Mouse (Mus musculus) ES-Bruce4 (cell line): Measurements from ENCODE around the gene Cryzl1. TPM values are rescaled to one million over a fixed set of nuclear protein-coding genes. Genes with fewer than 3 reads are reported as not detected.
A peak's percentile ranks its signal among the peaks of the same experiment; 100 is the strongest.

Experiments
- H3K27ac ChIP-seq: 2 replicates; pipeline ENCODE4 v1.5.1; 2012; ENCODE audit warnings: low read length, inconsistent platforms; ENCODE audit not compliant: insufficient read depth
- H3K27me3 ChIP-seq: 2 replicates; pipeline ENCODE4 v1.6.1; 2012; ENCODE audit warnings: mild to moderate bottlenecking, low read length, inconsistent platforms; ENCODE audit not compliant: control insufficient read depth, poor library complexity, insufficient read depth, severe bottlenecking
- H3K36me3 ChIP-seq: 2 replicates; pipeline ENCODE4 v1.6.1; 2012; ENCODE audit warnings: inconsistent platforms, mild to moderate bottlenecking, low read length, moderate library complexity; ENCODE audit not compliant: control insufficient read depth, poor library complexity, insufficient read depth, severe bottlenecking
- H3K4me1 ChIP-seq: one replicate; pipeline ENCODE4 v1.8.1; 2011; ENCODE audit warnings: low read length; ENCODE audit not compliant: control insufficient read depth, insufficient read depth
- H3K4me3 ChIP-seq: 2 replicates; pipeline ENCODE4 v1.5.1; 2011; ENCODE audit warnings: low read depth, mild to moderate bottlenecking, low read length
- H3K9ac ChIP-seq: 2 replicates; pipeline ENCODE4 v1.6.1; 2012; ENCODE audit warnings: low read depth, mild to moderate bottlenecking, inconsistent platforms; ENCODE audit not compliant: poor library complexity, severe bottlenecking
- H3K9me3 ChIP-seq: replicated peaks from 2 replicates; pipeline ENCODE4 v1.6.1; 2012; ENCODE audit warnings: mild to moderate bottlenecking, low read length, inconsistent platforms; ENCODE audit not compliant: control insufficient read depth, poor library complexity, insufficient read depth, severe bottlenecking
- CTCF ChIP-seq: IDR thresholded peaks from one replicate; pipeline ENCODE4 v1.8.1; 2011; ENCODE audit warnings: low read depth, low read length
- EP300 ChIP-seq: IDR thresholded peaks from 2 replicates; pipeline ENCODE4 v1.6.1; 2011; ENCODE audit warnings: low read depth, low read length; ENCODE audit not compliant: insufficient read depth
- POLR2A ChIP-seq: IDR thresholded peaks from one replicate; pipeline ENCODE4 v1.8.1; 2011; ENCODE audit warnings: low read length; ENCODE audit not compliant: insufficient read depth
- polyA plus RNA-seq: library from polyadenylated mRNA; stranded (reverse); fragments of >200 nt; gene quantifications from 2 replicates; pipeline ENCODE4 v1.2.4, GENCODE M21; 2011; ENCODE audit warnings: low read depth; ENCODE audit not compliant: missing spikeins, insufficient read depth, insufficient read length

The Cryzl1 gene
- polyA plus RNA-seq, 1 experiment: 60.0 TPM

DNA sequence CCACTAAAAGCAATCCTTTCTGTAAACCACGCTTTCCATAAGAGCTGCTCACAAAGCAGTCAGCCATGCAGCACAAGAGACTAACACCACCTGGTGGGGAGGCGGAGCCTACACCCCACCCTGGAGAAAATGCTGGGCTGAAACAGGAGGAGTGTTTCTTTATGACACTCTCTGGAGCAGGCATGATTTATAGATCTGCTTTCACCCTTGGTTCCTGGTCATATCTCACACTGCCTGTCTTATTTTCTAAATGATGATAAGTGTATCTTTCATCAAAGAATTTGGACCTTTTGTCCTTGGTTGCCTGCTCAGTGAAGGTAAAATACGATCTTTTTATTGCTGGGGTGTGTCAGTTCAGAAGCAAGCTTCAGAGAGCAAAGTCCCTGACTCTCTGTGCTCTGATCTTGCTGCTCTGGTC lies 26.0 kb downstream of the Cryzl1 start:
- Histone ChIP-seq H3K27ac (no peak overlapping the region), H3K4me1 (no peaks in the 10 kb centered on the region), H3K36me3 (peaks cover 14% of the 10 kb centered on the region), H3K9ac (no peak overlapping the region), H3K27me3 (no peaks in the 10 kb centered on the region), H3K9me3 (no peaks in the 10 kb centered on the region), H3K4me3 (no peak overlapping the region)
- no peak for TF ChIP-seq CTCF
- no peak for TF ChIP-seq EP300
- no peak for TF ChIP-seq POLR2A

DNA sequence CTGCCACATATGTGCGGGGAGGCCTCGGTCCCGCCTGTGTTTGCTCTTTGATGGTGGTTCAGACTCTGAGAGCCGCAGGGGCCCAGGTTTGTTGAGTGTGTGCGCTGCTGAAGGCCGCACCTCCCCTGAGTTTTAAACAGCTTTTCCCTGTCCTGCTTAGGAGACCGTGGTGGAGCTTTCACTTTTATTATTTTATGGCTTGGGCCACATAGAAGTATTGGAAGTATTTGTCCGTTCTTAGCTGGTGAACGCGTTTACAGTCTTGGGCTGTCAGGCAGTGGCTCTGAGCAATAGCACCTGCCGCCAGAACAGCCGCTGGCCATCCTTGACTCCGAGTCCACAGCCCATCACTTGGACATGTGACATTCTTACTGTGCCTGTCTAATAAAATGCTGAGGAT lies 26.9 kb downstream of the Cryzl1 start:
- Histone ChIP-seq H3K4me1 (no peaks in the 10 kb centered on the region), H3K27me3 (no peaks in the 10 kb centered on the region), H3K9ac (no peak overlapping the region), H3K9me3 (no peaks in the 10 kb centered on the region), H3K36me3 (peaks cover 8% of the 10 kb centered on the region), H3K27ac (no peak overlapping the region), H3K4me3 (no peak overlapping the region)
- TF ChIP-seq CTCF (no peak), POLR2A (no peak)

GRCm38 (mm10) chr16:91698995-91699394 lies 29.8 kb downstream of the Cryzl1 start:
- TF ChIP-seq CTCF: no peak
- no peak for TF ChIP-seq EP300

GRCm38 (mm10) chr16:91695108-91695755 lies 33.5 kb downstream of the Cryzl1 start:
- no peak overlapping the region for H3K9ac ChIP-seq
- no peak for TF ChIP-seq EP300
- TF ChIP-seq CTCF: no peak
- no peak for TF ChIP-seq POLR2A
- no peak overlapping the region for H3K4me3 ChIP-seq
- H3K4me1 ChIP-seq: no peaks in the 10 kb centered on the region
- no peak overlapping the region for H3K27ac ChIP-seq
- no peaks in the 10 kb centered on the region for H3K9me3 ChIP-seq
- peaks cover 8% of the 10 kb centered on the region for H3K36me3 ChIP-seq
- no peaks in the 10 kb centered on the region for H3K27me3 ChIP-seq

More at GRCm38 (mm10) chr16:91698995-91699394, 29.8 kb downstream of the Cryzl1 start:
- Histone ChIP-seq H3K9me3 (no peaks in the 10 kb centered on the region), H3K36me3 (peaks cover 8% of the 10 kb centered on the region), H3K27ac (no peak overlapping the region), H3K4me3 (no peak overlapping the region), H3K4me1 (no peaks in the 10 kb centered on the region), H3K9ac (no peak overlapping the region), H3K27me3 (no peaks in the 10 kb centered on the region)

DNA sequence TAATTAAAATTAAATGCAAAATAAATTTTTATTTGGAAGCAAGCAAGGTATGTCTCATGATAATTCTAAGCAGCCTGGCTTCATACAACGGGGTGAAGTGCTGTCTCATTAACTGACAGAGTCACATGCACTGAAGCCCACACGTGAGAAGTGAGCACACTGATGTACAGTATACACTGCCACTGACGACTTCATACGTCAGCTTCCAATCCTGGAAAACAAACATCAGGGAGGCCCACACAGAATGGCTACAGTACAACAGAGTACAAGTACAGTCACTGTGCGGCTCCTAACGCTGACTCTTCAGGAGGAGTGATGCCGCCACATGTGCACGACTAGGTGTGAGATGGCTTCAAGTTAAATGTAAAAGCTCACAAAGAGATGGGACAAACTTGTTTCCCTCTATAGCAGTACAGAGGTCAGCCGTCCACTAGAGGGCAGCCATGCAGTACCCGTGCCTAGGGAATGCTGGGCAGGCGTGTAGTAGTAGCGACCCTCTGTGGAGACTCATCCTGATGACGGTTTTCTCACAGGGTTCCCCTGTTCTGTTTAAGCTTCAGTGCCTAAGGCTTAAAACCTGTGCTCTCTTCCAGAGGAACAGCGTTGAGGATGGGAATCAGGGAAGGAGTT lies 34.2 kb downstream of the Cryzl1 start:
- Histone ChIP-seq H3K4me3 (no peak overlapping the region), H3K9ac (no peak overlapping the region), H3K36me3 (peaks cover 8% of the 10 kb centered on the region), H3K9me3 (no peaks in the 10 kb centered on the region), H3K27me3 (no peaks in the 10 kb centered on the region), H3K4me1 (peaks cover 2% of the 10 kb centered on the region), H3K27ac (no peak overlapping the region)
- TF ChIP-seq EP300 (no peak), CTCF (peak; percentile 99)

DNA sequence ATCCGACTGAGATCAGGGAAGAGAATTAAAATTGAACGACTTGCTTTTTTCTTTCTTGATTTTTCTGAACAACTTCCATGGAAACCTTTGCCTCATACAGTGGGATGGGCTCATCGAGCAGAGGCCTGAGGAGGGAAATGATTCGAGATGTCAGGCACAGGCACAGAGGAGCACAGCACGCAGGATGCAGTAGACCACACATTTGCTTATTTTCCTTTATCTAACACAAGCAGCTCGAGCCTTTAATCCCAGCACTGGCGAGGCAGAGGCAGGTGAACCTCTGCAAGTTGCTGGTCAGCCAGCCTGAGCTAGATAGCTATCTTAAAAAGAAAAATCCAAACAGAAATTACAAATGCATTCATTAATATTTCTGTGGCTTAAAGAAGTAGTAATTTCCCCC lies 39.0 kb downstream of the Cryzl1 start:
- Histone ChIP-seq H3K4me3 (no peak overlapping the region), H3K27ac (no peak overlapping the region), H3K27me3 (no peaks in the 10 kb centered on the region), H3K4me1 (peaks cover 2% of the 10 kb centered on the region), H3K36me3 (peaks cover 6% of the 10 kb centered on the region; the same call in 1 of the 2 replicates), H3K9ac (no peak overlapping the region), H3K9me3 (no peaks in the 10 kb centered on the region)
- no peak for TF ChIP-seq EP300
- TF ChIP-seq POLR2A: no peak
- no peak for TF ChIP-seq CTCF
